Mouse (Mus musculus): Measurements from ENCODE around the gene Lrrc8c.

Gene Lrrc8c

DNA sequence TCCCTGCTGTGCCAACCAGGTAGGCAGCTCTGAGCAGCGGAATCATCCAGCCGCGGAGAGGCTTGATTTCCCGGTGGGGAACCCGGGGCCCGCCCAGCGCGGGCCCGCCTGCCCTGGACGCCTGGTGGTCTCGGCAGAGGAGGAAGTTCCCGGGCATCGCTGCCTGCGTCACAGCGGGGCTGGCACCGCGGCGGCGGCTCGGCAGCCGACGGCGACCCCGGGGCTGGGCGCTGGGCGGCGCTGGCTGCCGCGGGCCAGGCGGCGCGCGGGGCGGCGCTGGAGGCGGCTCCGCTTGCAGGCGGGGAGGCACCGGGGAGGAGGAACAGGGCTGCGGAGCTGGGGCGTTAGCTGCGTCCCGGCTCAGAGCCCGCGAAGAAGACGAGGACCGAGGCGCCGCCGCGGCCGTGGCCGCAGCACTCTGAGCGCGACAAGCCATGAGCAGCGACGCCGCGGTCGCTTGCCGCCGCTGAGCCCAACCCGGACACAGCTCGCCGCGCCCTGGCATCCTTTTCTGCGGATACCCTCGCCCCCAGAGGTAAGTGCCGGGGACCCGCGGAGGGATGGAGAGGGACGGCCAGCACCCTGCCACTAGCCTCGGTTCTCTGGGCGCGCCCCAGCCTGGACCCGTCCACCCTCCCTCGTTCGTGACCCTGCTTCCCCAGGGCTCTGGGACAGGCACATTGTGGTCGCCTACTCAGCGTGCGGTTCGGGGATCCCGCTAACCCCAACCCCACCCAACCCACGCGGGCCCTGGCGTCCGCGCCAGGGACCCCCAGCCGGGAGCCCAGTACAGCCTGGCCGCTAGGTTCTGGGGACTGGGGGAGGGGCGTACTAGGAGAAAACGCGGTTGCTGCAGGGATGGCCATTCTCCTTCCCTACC lies at the start of gene Lrrc8c:
TSS of gene Lrrc8c (plus strand) at position 293 of the 880 bp plus-strand sequence.
- peak; percentile 83 to 90 for DNase-seq

DNA sequence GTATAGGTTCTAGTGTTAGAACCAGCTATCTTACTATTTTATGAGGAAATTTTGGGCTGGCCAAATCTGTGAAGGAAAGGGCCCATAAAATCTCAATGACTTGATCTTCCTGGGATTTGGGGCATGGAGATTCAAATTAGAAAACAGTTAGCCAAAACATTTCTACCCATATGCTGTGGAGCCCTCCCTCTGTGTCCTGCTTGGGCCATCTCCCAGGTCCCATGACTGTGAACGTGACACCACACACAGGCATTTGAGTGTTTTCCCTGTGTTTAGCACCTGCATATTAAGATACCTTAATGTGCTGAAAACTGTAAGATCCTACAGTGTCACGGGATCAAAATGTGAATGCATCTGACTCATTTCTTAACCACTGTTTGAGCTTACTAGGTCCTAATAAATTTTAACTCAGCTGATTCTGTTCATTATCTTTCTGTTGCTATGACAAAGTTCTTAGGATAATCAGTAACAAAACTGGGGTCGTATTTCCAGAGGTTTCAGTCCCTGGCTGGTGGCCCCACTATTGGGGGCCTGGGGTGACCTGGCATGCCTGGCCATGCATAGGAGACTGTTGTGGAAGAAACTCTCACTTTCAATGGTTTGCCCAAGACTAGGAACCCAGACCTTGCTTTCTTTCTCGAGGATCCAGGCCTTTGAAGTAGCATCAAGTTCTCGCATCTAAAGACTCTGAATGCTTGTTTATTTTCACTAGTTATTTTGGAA lies 46.0 kb upstream of the Lrrc8c start:
- DNase-seq: no peak

DNA sequence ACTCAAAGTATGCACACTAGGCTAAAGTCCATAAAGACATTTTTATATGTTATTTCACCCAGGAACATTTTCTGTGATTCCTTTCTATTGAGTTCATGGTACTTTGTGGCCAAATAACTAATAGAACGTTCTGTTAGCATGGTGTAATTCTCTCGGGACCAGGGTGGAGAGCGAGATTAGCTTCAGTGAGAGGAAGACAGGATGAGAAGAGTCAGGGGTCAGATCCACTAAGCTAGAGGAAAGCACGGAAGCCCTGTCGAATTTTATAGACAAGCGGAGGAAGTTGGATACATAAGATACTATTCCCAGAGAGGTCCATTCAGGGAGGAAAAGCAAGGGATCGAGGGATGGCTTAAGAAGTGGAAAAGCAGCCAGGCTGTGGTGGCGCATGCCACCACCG lies 41.7 kb upstream of the Lrrc8c start:
- DNase-seq: no peak

DNA sequence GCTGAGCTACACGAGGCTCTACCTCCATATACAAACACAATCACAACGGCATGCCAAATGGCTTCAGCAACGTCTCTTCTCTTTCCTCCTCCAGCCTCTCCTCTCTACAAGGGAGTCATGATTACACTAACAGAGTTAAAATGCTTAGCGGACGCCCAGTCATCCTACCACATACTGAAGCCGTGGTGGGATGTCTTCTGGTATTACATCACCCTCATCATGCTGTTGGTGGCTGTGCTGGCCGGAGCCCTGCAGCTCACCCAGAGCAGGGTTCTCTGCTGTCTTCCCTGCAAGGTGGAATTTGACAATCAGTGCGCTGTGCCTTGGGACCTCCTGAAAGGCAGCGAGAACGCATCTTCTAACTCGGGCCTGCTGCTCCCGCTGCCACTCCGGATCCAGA lies 39.5 kb upstream of the Lrrc8c start:
- no peak for DNase-seq

DNA sequence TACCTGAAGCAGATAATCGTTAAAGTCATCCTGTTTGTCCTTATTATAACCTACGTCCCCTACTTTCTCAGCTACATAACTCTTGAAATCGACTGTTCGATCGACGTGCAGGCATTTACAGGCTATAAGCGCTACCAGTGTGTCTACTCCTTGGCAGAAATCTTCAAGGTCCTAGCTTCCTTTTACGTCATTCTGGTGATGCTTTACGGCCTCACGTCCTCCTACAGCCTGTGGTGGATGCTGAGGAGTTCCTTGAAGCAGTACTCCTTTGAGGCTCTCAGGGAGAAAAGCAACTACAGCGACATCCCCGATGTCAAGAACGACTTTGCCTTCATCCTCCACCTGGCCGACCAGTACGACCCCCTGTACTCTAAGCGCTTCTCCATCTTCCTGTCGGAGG lies 38.6 kb upstream of the Lrrc8c start:
- DNase-seq: no peak

DNA sequence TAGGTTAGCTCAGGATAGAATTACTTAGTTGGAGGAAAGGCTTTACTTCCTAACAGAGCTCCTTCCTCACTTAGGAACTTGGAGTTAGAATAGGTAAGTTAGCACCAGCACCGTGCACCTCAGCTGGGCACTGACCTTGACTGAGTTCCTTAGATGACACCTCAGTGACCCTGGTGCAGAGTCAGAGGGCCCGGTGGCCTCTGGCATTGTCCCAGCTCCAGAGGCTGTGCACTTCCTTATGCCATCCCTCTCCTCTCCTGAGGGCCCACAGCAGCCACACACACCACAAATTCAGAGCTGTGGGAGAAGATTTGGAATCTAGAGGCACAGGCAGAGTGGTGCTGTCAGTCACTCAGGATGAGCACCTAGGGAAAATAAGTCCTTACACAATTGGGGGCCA lies 35.6 kb upstream of the Lrrc8c start:
- DNase-seq: no peak

DNA sequence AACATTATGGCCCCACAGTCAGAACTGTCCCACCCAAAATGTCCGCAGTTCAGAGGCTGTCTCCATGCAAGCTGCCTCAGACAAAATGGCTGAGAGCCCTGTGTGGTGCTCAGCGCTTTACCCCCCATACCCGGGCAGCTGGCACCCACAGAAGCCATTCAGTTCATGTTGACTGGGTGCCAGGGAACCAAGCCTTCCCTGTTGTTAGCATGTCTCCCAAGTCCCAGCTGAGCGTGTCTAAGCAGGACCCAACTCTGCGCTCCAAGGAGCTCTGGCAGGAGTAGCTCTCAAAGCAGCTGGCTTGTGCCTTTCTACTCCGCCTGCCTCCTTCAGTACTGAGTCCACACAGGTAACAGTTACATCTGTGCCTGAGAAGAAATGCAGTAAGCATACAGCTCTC lies 34.9 kb upstream of the Lrrc8c start:
- no peak for DNase-seq

DNA sequence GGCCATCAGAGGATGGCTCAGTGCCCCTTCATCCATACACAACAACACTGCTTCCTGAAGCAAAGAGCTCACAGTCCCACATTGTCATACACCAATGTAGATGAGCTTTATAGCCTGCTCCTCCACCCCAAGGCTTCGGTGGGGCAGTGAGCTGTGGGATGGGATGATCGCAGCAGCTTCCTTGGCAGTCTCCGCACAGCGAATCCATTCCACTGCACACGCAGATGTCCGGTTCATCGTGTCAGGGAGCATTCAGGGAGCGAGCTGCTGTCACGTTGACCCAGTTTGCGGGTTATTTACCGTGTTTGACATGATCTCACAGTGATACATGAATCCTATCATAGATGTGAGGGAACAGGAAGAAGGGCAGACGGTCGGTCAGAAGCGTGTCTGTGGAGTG lies 34.3 kb upstream of the Lrrc8c start:
- no peak for DNase-seq

DNA sequence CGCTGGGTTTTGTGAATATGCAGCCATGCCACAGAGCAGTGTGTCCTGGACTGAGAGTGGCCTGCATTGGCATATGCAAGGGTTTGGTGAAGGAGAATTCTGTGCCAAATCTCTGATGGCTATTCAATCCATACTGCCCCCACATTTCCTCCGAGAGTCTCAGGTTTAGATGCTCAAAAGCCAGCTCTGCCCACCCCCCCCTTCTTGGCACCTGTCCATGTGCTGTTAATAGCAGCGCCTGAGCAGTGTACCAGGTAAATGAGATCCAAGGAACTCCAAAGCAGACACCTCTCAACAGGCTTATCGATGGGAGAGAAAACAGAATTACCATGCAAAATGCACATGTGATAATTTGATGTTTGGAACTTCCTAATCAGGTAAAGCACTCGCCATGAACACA lies 29.0 kb upstream of the Lrrc8c start:
- DNase-seq: no peak

DNA sequence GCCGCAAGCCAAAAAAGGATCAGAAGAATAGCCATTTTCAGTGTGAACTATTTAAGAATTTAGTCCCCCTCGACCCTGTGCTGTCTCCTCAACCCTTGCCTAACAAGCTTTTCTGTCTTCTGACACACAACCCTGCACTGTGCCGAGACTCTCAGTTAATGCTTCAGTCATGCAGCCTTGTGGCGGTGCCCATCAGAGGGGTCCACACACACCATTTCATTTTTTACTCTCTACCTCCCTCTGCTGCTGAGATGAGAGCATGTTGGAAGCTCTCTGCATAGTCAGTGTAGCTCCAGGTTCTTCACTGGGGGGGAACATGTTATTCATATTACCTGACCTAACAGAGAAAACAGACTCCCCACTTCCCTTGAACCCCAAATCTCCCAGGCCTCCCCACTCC lies 27.8 kb upstream of the Lrrc8c start:
- DNase-seq: peak in 1 of 2 experiments; percentile 40

DNA sequence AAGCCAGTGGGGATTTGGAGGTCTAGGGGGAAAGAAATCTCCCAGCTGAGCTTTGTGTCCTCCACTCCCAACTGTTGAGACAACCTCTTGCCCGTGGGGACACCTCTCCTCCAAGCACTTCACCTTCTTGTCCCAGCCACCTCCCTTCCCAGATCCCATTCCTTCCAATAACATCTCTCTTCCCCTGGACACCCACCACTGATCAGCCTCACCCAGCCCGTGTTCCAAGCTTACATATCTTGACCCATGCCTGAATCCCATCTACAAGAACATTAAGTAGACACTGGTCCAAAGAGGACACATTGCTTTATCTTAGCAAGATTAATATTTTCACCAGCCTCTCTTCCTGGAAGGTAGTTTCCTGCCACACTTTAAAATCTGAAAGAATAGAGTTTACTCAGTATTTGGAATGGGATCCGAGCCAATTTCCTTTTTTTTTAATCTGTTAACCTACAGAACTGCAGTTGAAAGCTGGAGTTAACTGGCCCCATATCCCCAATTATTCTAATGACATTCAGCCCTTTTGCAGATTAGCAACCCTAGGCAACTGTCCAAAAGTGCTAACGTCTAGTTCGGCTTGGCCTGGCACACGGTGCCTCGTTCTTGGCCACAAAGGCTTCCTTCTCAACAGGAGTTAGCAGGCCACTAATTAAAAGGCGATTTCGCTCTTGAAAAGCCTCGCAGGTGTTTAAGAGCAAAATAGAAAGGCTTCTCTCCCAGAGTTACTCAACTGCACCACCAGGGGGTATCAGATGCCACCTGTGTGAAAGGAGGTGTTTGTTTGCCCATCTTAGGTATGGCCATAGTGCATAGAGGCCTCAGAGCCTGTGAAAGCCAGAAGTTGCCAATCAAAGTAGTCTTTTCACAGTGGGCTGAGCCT lies 26.6 kb upstream of the Lrrc8c start:
- DNase-seq: peak; percentile 25 to 59

DNA sequence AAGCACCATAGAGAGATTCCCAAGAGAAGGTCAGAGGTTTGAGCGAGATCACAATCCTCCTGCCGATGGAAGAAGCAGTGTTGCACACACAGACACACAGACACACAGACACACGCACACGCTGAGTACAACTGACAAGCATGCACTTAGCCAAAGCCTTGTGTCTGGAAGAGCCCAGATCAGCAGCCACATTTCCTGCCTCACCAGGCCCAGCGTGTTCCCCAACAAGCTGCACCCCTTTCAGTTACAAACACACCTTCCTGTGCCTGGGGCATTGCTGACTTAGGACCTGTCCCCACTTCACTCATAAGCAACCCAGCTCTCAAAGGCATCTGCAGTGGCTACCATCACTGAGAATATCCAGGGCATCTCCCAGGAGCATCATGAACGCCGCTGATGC lies 25.8 kb upstream of the Lrrc8c start:
- no peak for DNase-seq

DNA sequence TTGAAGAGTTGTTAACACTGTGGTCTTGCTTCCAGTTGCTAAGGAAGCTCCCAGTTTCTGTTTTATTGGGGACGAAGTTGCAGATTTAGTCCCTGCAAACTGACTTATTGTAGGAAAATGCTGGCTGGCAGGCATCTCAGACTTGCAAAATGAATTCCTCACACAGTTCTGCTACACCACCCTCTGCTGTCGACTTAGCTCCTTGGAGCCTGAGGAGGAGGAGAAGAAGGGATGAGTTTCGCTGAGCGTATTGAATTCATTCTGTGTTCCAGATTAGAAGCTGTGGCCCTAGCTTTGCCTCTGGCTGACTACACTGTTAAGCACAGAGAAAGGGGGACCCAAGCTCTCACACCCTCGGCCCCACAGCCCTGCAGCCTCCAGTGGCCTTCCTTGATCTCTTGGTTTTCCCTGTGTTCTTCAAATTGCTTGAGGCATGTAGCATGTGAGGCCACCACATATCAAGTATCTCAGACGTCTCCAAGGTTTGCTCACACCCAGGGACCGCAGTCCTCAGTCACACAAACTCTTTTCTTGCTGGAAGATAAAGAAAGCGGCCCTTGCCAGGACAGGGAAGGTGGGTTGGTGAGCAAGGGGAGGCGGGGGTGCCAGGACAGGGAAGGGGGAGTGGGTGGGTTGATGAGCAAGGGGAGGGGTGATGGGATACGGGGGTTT lies 24.8 kb upstream of the Lrrc8c start:
- no peak for DNase-seq

DNA sequence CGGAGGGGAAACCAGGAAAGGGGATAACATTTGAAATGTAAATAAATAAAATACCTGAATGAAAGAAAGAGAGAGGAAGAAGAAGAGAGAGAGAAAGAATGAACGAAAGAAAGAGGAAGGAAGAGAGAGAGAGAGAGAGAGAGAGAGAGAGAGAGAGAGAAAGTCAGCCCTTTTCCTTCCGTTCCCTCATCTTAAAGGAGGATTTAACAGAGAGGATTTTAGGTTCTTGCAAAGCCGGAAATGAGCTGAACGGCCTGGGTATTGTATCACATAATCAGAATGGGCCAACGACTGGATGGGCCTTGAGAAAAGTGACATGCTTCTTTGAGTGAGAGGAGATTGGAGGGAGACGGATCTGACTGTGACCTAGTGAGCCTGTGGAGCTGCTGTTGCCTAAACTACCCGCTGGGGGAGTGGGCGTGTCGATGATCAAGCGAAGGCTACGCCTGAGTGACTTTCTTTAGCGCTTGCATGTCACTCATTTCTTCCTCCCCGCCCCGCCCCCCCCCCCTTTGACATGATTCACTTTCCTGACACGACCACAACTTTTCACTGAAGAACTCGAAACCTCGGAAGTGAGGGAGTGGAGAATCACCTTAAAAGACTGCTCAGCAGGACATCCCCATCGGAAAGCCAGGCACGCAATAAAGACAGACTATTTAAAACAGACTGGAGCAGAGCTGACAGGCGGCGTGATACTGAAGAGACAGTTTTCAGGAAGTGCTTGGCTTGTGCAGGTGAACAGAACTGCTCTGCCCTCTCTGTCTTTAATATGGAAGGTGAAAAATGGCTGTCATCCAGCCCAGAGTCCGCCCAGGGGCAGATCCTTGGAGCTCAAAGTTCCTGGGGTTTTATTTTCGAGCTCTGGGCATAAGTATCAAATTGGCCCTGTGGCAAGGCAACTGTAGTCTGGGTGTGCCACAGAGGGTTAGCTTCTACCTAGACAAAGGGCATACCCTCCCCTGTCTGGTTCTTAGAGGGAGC lies 24.0 kb upstream of the Lrrc8c start:
- DNase-seq: peak; percentile 81 to 89

DNA sequence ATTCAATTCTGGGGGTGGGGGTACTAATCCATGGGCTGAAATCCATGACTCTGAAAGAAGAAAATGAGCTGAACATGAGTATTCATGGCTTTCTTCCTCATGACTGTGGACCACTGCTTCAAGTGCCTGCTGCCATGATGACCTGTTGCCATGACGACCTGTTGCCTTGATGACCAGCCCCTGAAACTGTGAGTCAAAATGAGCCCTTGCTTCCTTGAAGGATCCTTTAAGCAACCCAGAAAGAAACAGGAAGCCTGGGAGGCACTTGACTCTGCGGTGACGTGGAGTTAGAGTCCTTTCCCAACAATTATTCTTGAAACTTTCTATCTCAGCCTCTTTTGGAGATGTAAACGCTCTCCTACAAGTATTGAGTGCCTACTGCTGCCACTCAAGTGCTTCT lies 23.1 kb upstream of the Lrrc8c start:
- no peak for DNase-seq

DNA sequence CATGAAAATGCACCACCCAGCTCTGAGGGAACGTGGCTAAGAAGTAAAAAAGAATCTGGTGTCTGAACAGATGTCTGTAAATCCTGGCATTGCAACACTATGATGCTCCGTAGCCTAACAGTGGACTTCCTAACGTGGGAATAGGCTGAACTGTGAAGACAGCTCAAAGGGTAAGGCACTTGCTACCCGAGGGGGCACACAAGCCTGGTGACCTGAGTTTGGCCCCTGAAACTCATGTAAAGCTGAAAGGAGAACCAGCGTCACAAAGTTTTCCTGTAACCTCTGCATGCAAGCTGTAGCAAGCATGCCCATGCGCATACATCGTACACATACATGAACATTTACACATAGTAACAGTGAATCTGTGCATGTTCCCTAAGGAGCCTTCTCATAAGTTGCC lies 22.6 kb upstream of the Lrrc8c start:
- DNase-seq: no peak

DNA sequence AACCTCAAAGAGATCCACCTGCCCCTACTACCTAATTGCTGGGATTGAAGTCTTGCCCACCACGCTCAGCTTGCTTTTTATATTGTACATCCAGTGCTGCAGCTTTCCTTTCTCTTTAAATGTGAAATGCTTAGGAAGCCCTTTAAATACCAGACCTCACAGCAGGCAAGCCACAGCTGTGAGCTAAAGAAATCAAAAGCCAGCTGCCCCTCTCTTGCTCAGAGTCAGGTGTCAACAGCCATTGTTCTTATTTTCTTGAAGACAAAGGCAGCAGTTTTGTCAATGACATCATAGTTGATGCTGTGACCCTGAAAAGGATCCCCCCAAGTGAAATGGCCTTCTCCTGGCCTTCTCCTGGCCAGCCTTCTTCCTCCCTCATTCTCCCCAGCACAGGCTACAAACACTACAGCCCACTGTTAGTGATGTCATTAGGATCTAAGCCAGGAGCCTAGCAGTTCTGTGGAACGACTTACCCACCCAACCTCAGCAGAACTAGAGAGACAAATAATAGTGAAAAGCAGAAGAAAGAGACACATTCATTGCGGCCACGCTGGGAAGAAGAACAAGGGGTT lies 20.7 kb upstream of the Lrrc8c start:
- no peak for DNase-seq

DNA sequence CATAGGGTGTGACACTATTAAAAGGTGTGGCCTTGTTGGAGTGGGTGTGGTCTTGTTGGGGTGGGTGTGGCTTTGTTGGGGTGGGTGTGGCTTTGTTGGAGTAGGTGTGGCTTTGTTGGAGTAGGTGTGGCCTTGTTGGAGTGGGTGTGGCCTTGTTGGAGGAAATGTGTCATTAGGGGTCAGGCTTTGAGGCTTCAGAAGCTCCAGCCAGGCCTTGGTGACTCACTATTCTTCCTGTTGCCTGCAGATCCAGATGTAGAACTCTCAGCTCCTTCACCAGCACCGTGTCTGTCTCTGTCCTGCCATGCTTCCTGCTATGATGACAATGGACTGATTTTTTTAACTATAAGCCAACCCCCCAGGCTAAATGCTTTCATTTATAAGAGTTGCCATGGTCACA lies 19.8 kb upstream of the Lrrc8c start:
- no peak for DNase-seq

DNA sequence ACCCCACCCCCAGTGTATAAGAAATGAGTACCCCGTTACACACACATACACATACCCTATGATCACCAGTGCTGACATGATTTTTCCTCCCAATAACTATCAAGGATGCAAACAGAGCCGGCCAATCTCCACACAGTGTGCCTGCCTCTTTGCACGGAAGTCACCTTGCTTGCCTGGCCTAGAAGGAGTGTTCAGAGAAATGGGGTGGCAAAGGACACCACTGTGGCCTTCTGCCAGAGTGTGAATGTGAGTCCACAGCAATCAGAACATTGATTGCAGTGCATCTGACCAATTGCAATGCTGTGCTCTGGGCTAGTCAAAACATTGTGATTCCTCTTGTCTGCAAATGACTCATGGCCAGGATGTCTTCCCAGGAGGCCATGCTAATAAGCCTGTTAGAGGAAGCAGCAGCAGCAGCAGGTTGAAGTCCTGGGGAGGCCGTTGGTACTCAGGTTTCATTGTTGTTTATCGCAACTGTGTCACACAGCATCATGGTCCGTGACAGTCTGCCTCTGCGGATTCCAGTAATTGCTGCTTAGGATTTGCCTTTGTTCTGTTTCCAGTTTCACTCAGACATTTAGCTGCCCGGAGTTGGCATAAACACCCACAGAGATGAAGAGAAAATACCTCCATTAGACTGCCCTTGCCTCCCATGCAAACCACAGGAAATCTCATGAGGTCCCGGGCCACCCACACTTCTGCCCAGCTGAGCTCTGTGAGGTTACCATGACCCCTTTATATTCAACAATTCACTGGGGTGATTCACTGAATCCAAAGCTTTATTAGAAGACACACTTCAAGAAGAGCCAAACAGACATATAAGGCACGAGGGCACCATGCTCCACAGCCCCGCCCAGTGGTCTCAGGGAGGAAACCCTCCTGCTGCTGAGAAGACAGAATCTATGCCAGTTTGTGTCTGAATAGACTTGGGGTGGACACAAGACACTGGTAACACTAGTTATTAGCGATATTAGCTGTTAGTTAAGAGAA lies 18.8 kb upstream of the Lrrc8c start:
- DNase-seq: peak in 1 of 2 experiments; percentile 25

DNA sequence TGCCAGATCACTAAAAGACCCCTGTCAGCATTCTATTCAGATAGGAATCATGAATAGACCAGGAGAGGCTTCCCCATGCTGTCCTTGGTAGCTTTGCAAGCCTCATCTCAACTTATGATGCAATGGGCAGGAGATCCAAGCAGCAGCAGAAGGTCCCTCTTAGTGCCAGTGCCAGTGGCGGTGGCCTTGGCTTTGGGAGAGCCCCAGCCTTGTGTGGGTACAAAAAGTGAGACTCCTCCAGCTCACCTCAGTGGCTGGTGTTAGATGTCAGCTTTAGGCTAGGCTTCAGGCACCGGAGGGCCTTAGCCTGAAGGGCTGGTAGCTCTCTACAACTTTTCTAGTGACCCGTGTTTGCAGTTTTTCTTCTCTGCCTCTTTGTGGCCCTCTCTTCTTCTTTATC lies 18.1 kb upstream of the Lrrc8c start:
- DNase-seq: no peak

All from kidney, postnatal 4 days (tissue).